7 mouse cellular contexts compared by ENCODE assay signal in genomic region chr11:120215726-120216241, GRCm38 (mm10). TPM values are rescaled to one million over a fixed set of nuclear protein-coding genes. Genes with fewer than 3 reads are reported as not detected.
DNase-seq lines count a peak whose midpoint lies in the region; ATAC-seq and TF ChIP-seq lines count a peak whose summit lies in the region.

No protein-coding gene starts in this region.

- peak overlapping the region; percentile 87 for H3K27ac ChIP-seq in intestine, embryonic 15.5 days
- H3K27ac ChIP-seq in lung, postnatal 0 days (ENCODE audit: low read length) = peak overlapping the region; percentile 60

- H3K4me2 ChIP-seq in intestine, embryonic 15.5 days (replicated peaks) = no peak overlapping the region
- H3K4me2 ChIP-seq in lung, postnatal 0 days (replicated peaks; ENCODE audit: low read depth, low read length) = no peak overlapping the region

- H3K4me3 ChIP-seq in intestine, embryonic 15.5 days (replicated peaks) = no peak overlapping the region
- no peak overlapping the region for H3K4me3 ChIP-seq in lung, postnatal 0 days (ENCODE audit: low read depth, low read length)

- 52% methylated on average over 10 of the region's 10 CpGs for WGBS in intestine, embryonic 15.5 days
- WGBS in lung, postnatal 0 days = 38% methylated on average over 10 of the region's 10 CpGs

- H3K9me3 ChIP-seq in intestine, embryonic 15.5 days = no peaks in the 10 kb centered on the region
- no peaks in the 10 kb centered on the region for H3K9me3 ChIP-seq in lung, postnatal 0 days (ENCODE audit: low read length)

- DNase-seq in retina, postnatal 1 day = peak; percentile 53
- DNase-seq in retina, embryonic 14.5 days (ENCODE audit: low spot score) = no peak
- peak; percentile 68 for DNase-seq in lung, postnatal 0 days (ENCODE audit: low spot score)
- no peak for DNase-seq in left cerebral cortex, postnatal 25 days (ENCODE audit: low spot score in 2 of 2)
- DNase-seq in right cerebral cortex, postnatal 4 days = no peak
- no peak for DNase-seq in left cerebral cortex, postnatal 36 days (ENCODE audit: low spot score in 2 of 2)

- 0 out of 2 replicates have a peak, but pooled peaks have one; percentile 19 for ATAC-seq in intestine, embryonic 15.5 days
- peak; percentile 69 for ATAC-seq in lung, postnatal 0 days

- H3K27me3 ChIP-seq in intestine, embryonic 15.5 days (replicated peaks) = no peaks in the 10 kb centered on the region
- no peaks in the 10 kb centered on the region for H3K27me3 ChIP-seq in lung, postnatal 0 days (replicated peaks; ENCODE audit: insufficient read depth, low read length)

- H3K9ac ChIP-seq in intestine, embryonic 15.5 days = no peak overlapping the region
- no peak overlapping the region for H3K9ac ChIP-seq in lung, postnatal 0 days (replicated peaks; ENCODE audit: low read depth)

- peaks cover 35% of the 10 kb centered on the region for H3K4me1 ChIP-seq in intestine, embryonic 15.5 days (replicated peaks)
- H3K4me1 ChIP-seq in lung, postnatal 0 days (ENCODE audit: insufficient read depth, low read depth, low read length) = peaks cover 12% of the 10 kb centered on the region

- peak; percentile 71 for TF ChIP-seq EP300 in lung, postnatal 0 days (IDR thresholded peaks at IDR 0.05)

- H3K36me3 ChIP-seq in intestine, embryonic 15.5 days = no peaks in the 10 kb centered on the region
- H3K36me3 ChIP-seq in lung, postnatal 0 days (ENCODE audit: insufficient read depth, low read length) = no peaks in the 10 kb centered on the region

- intact Hi-C loops in left cerebral cortex, postnatal 25 days (cut with DNase I) = no loop called here
- intact Hi-C loops in left cerebral cortex, postnatal 36 days (cut with DNase I) = no loop called here

- TF ChIP-seq CTCF in lung, postnatal 0 days (IDR thresholded peaks at IDR 0.05) = no peak

RNA-seq across cellular contexts. Expression of gene Bahcc1, which starts 17.0 kb away (rescaled TPM):
- polyA plus RNA-seq in intestine, embryonic 15.5 days (2015; fragmentation: Nextera tagmentation; extraction: Ambion mirVana) = 5.8 and 7.1 TPM in 2 replicates
- polyA plus RNA-seq in lung, postnatal 0 days (2015; fragmentation: Nextera tagmentation; extraction: Ambion mirVana) = 5.9 and 6.6 TPM in 2 replicates
- 10 to 100 TPM; 16.3 to 21.9 TPM for total RNA-seq in left cerebral cortex, postnatal 25 days (2021)
- 10 to 100 TPM; 15.3 to 20.9 TPM for total RNA-seq in left cerebral cortex, postnatal 36 days (2021)

Comparison
In these comparisons a context has a peak if more than half of its experiments do, and no peak if none do; other contexts are left out.
1. DNase-seq: peak in retina, postnatal 1 day (single experiment) and lung, postnatal 0 days (single experiment); none in retina, embryonic 14.5 days (single experiment), left cerebral cortex, postnatal 25 days (0 of 2), right cerebral cortex, postnatal 4 days (single experiment) and left cerebral cortex, postnatal 36 days (0 of 2).